Mouse (Mus musculus): ENCODE measurements around the gene A530084C06Rik. TPM values are rescaled to one million over a fixed set of nuclear protein-coding genes. Genes with fewer than 3 reads are reported as not detected.
A peak's percentile ranks its signal among the peaks of the same experiment; 100 is the strongest.

A530084C06Rik gene
- polyA plus RNA-seq, 1 experiment from 2014 or later: not detected

- H3K27me3 ChIP-seq (ENCODE audit: control insufficient read depth, insufficient read depth, low read length): no peaks in the 10 kb centered on the region
- ATAC-seq (ENCODE audit: insufficient number of reproducible peaks, insufficient read depth, low FRiP score, low read depth): no peak
- 80% methylated on average over 4 of the region's 4 CpGs for WGBS
- H3K9me3 ChIP-seq (ENCODE audit: control insufficient read depth, low read length): no peaks in the 10 kb centered on the region
- no peaks in the 10 kb centered on the region for H3K36me3 ChIP-seq (ENCODE audit: control insufficient read depth, insufficient read depth, low read length)
- H3K4me1 ChIP-seq (ENCODE audit: control insufficient read depth in 2 of 2, insufficient read depth in 2 of 2, low read length in 2 of 2): no peaks in the 10 kb centered on the region; a peak in 1 of 4 replicates
- no peak overlapping the region for H3K27ac ChIP-seq (replicated peaks in 1 of 2; ENCODE audit: control insufficient read depth in 1 of 2, insufficient read depth in 1 of 2, low read depth in 2 of 2, low read length in 2 of 2)
- H3K4me3 ChIP-seq (ENCODE audit: control insufficient read depth in 1 of 2, insufficient read depth in 1 of 2, low read depth in 1 of 2, low read length in 2 of 2): no peak overlapping the region
- H3K4me2 ChIP-seq (ENCODE audit: low read length): no peak overlapping the region
- H3K9ac ChIP-seq (ENCODE audit: low read length): no peak overlapping the region
Observed at GRCm38 (mm10) chr13:31534726-31535125, 24.4 kb downstream of the A530084C06Rik start.

- no peaks in the 10 kb centered on the region for H3K27me3 ChIP-seq (ENCODE audit: control insufficient read depth, insufficient read depth, low read length)
- H3K36me3 ChIP-seq (ENCODE audit: control insufficient read depth, insufficient read depth, low read length): no peaks in the 10 kb centered on the region
- WGBS: 53% methylated on average over 8 of the region's 8 CpGs
- no peak overlapping the region for H3K4me3 ChIP-seq (ENCODE audit: control insufficient read depth in 1 of 2, insufficient read depth in 1 of 2, low read depth in 1 of 2, low read length in 2 of 2)
- no peak overlapping the region for H3K27ac ChIP-seq (replicated peaks in 1 of 2; ENCODE audit: control insufficient read depth in 1 of 2, insufficient read depth in 1 of 2, low read depth in 2 of 2, low read length in 2 of 2)
- H3K9ac ChIP-seq (ENCODE audit: low read length): no peak overlapping the region
- no peaks in the 10 kb centered on the region; a peak in 1 of 4 replicates for H3K4me1 ChIP-seq (ENCODE audit: control insufficient read depth in 2 of 2, insufficient read depth in 2 of 2, low read length in 2 of 2)
- no peak for ATAC-seq (ENCODE audit: insufficient number of reproducible peaks, insufficient read depth, low FRiP score, low read depth)
- no peak overlapping the region for H3K4me2 ChIP-seq (ENCODE audit: low read length)
- peaks cover 3% of the 10 kb centered on the region; the same call in 1 of the 2 replicates for H3K9me3 ChIP-seq (ENCODE audit: control insufficient read depth, low read length)
Observed at GRCm38 (mm10) chr13:31531651-31532061, 27.5 kb downstream of the A530084C06Rik start.

DNA sequence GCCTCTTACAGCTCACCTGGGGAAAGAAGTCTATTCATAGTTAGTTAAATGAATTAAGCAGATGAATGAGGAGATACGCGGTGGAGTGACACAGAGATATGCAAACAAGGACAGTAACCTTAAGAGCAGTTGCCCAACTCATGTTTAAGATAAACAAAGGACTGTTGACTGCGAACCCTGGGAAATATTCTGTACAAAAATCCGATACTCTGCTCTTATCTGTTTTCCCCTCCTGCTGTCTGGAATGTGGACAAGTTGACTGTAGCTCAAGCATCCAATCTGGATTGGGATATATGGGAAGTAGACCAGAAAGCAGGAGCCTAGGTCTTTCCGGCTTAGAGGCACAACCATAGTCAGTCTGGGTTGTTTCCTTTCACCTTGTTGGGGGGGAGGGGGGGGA, 27.9 kb downstream of the A530084C06Rik start:
- Histone ChIP-seq H3K36me3 (ENCODE audit: control insufficient read depth, insufficient read depth, low read length) (no peaks in the 10 kb centered on the region), H3K9ac (ENCODE audit: low read length) (no peak overlapping the region), H3K4me3 (ENCODE audit: control insufficient read depth in 1 of 2, insufficient read depth in 1 of 2, low read depth in 1 of 2, low read length in 2 of 2) (no peak overlapping the region), H3K9me3 (ENCODE audit: control insufficient read depth, low read length) (peaks cover 3% of the 10 kb centered on the region; the same call in 1 of the 2 replicates), H3K27me3 (ENCODE audit: control insufficient read depth, insufficient read depth, low read length) (no peaks in the 10 kb centered on the region), H3K4me1 (ENCODE audit: control insufficient read depth in 2 of 2, insufficient read depth in 2 of 2, low read length in 2 of 2) (no peaks in the 10 kb centered on the region; a peak in 1 of 4 replicates), H3K4me2 (ENCODE audit: low read length) (no peak overlapping the region), H3K27ac (replicated peaks in 1 of 2; ENCODE audit: control insufficient read depth in 1 of 2, insufficient read depth in 1 of 2, low read depth in 2 of 2, low read length in 2 of 2) (no peak overlapping the region)
- no peak for ATAC-seq (ENCODE audit: insufficient number of reproducible peaks, insufficient read depth, low FRiP score, low read depth)
- 57% methylated on average over 5 of the region's 5 CpGs for WGBS

DNA sequence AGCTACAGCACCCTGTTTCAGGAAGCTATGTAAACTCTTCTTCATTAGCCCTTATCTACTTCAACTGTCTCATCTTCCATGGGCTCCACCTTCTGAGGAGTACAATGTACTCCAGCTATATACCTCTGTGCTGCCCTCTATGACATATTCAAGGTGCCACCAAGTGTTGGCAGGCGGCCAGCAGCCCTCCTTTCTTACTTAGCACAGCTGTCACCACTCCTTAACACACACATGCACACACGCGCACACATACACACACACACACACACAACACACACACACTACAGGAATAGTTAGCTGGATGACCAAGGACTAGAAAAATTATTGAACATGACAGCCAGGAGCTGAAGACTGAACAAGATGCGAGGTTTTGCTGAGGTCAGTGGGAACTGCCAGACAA, 34.2 kb downstream of the A530084C06Rik start:
- peak; percentile 59; the same call in 1 of the 2 replicates for ATAC-seq (ENCODE audit: insufficient number of reproducible peaks, insufficient read depth, low FRiP score, low read depth)
- 61% methylated on average over 4 of the region's 4 CpGs for WGBS
- H3K9me3 ChIP-seq (ENCODE audit: control insufficient read depth, low read length): peaks cover 3% of the 10 kb centered on the region; the same call in 1 of the 2 replicates
- H3K9ac ChIP-seq (ENCODE audit: low read length): no peak overlapping the region
- no peaks in the 10 kb centered on the region for H3K27me3 ChIP-seq (ENCODE audit: control insufficient read depth, insufficient read depth, low read length)
- H3K4me3 ChIP-seq (ENCODE audit: control insufficient read depth in 1 of 2, insufficient read depth in 1 of 2, low read depth in 1 of 2, low read length in 2 of 2): no peak overlapping the region
- no peak overlapping the region for H3K4me2 ChIP-seq (ENCODE audit: low read length)
- peaks cover 2 to 4% of the 10 kb centered on the region in 2 experiments; a peak in 2 of 4 replicates for H3K4me1 ChIP-seq (ENCODE audit: control insufficient read depth in 2 of 2, insufficient read depth in 2 of 2, low read length in 2 of 2)
- H3K36me3 ChIP-seq (ENCODE audit: control insufficient read depth, insufficient read depth, low read length): no peaks in the 10 kb centered on the region
- H3K27ac ChIP-seq (replicated peaks in 1 of 2; ENCODE audit: control insufficient read depth in 1 of 2, insufficient read depth in 1 of 2, low read depth in 2 of 2, low read length in 2 of 2): no peak overlapping the region

DNA sequence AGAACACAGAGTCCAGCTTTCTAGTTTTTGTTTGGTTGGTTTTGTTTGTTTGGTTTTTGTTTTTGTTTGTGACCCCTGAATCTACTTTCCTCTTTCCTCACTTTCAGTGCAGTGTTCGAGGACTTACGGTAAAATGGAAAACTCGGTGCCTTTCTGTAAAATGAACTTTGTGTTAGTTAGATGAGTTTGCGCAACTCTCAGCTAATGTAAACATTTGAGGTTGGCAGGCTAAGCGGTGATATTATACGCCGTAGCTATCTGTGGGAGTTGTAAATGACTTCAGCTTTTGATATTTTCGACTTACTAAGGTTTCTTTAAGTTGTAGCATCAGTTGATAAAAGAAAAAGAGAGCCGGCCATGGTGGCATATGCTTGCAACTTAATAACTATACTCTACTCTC, 40.2 kb downstream of the A530084C06Rik start:
- H3K27ac ChIP-seq (replicated peaks in 1 of 2; ENCODE audit: control insufficient read depth in 1 of 2, insufficient read depth in 1 of 2, low read depth in 2 of 2, low read length in 2 of 2): peak overlapping the region in 1 of 2 experiments; percentile 12; a peak in 1 of 4 replicates
- H3K27me3 ChIP-seq (ENCODE audit: control insufficient read depth, insufficient read depth, low read length): no peaks in the 10 kb centered on the region
- WGBS: 80% methylated on average over 9 of the region's 9 CpGs
- no peak overlapping the region for H3K4me3 ChIP-seq (ENCODE audit: control insufficient read depth in 1 of 2, insufficient read depth in 1 of 2, low read depth in 1 of 2, low read length in 2 of 2)
- H3K4me2 ChIP-seq (ENCODE audit: low read length): no peak overlapping the region
- H3K9ac ChIP-seq (ENCODE audit: low read length): no peak overlapping the region
- H3K36me3 ChIP-seq (ENCODE audit: control insufficient read depth, insufficient read depth, low read length): no peaks in the 10 kb centered on the region
- no peaks in the 10 kb centered on the region for H3K9me3 ChIP-seq (ENCODE audit: control insufficient read depth, low read length)
- H3K4me1 ChIP-seq (ENCODE audit: control insufficient read depth in 2 of 2, insufficient read depth in 2 of 2, low read length in 2 of 2): 0 out of 4 replicates have a peak, but pooled peaks cover 0 to 3% of the 10 kb centered on the region in 2 experiments
- ATAC-seq (ENCODE audit: insufficient number of reproducible peaks, insufficient read depth, low FRiP score, low read depth): no peak

DNA sequence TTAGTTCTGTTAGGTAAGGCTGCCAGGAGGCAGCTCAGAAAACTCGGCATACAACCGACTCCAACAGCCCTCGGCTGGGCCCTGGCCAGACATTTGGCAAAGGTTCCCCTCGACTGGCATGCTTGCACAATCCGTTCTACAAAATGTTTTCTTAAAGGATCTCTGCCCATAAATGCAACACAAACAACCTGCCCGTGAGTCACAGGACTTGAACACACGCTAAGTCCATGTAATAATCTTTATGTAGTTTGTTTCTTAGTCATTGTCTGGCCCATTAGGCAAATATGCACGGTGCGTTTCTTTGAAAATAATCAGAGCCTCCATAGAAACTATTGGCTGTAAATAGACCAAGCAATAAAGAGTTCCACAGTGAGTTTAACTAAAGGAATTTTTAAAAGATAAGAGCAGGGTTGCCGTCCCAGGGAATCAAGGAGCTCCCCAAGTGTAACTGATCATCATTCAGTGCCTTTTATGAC, 40.7 kb downstream of the A530084C06Rik start:
- Histone ChIP-seq H3K4me2 (ENCODE audit: low read length) (no peak overlapping the region; the same call in 1 of the 2 replicates), H3K4me1 (ENCODE audit: control insufficient read depth in 2 of 2, insufficient read depth in 2 of 2, low read length in 2 of 2) (0 out of 4 replicates have a peak, but pooled peaks cover 0 to 3% of the 10 kb centered on the region in 2 experiments), H3K36me3 (ENCODE audit: control insufficient read depth, insufficient read depth, low read length) (no peaks in the 10 kb centered on the region), H3K27ac (replicated peaks in 1 of 2; ENCODE audit: control insufficient read depth in 1 of 2, insufficient read depth in 1 of 2, low read depth in 2 of 2, low read length in 2 of 2) (0 out of 4 replicates have a peak overlapping the region, but pooled peaks of 1 of the 2 experiments have one; percentile 12), H3K9ac (ENCODE audit: low read length) (no peak overlapping the region), H3K4me3 (ENCODE audit: control insufficient read depth in 1 of 2, insufficient read depth in 1 of 2, low read depth in 1 of 2, low read length in 2 of 2) (no peak overlapping the region), H3K27me3 (ENCODE audit: control insufficient read depth, insufficient read depth, low read length) (no peaks in the 10 kb centered on the region), H3K9me3 (ENCODE audit: control insufficient read depth, low read length) (no peaks in the 10 kb centered on the region)
- WGBS: 35% methylated on average over 10 of the region's 10 CpGs
- ATAC-seq (ENCODE audit: insufficient number of reproducible peaks, insufficient read depth, low FRiP score, low read depth): no peak

DNA sequence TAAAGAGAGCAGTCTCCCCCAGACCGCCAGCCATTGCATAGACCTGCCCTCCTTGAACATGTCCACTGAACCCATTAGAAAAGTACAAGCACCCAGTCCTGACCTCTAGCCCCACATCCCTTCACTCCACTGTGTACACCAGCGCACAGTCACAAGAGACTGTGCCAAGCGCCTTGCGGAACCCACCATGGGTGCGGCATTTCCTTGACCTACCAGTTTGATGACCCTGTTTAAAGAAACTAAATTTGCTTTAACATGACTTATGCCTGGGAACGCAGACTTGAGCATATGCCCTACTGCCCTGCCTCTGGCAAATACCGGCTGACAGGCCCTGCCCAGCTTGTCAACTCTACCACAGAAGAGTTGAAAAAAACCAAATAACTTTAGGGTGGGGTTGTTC, 43.9 kb downstream of the A530084C06Rik start:
- no peak overlapping the region for H3K9ac ChIP-seq (ENCODE audit: low read length)
- H3K4me1 ChIP-seq (ENCODE audit: control insufficient read depth in 2 of 2, insufficient read depth in 2 of 2, low read length in 2 of 2): 0 out of 4 replicates have a peak, but pooled peaks cover 0 to 3% of the 10 kb centered on the region in 2 experiments
- no peaks in the 10 kb centered on the region for H3K9me3 ChIP-seq (ENCODE audit: control insufficient read depth, low read length)
- H3K27me3 ChIP-seq (ENCODE audit: control insufficient read depth, insufficient read depth, low read length): no peaks in the 10 kb centered on the region
- H3K4me3 ChIP-seq (ENCODE audit: control insufficient read depth in 1 of 2, insufficient read depth in 1 of 2, low read depth in 1 of 2, low read length in 2 of 2): no peak overlapping the region
- H3K27ac ChIP-seq (replicated peaks in 1 of 2; ENCODE audit: control insufficient read depth in 1 of 2, insufficient read depth in 1 of 2, low read depth in 2 of 2, low read length in 2 of 2): no peak overlapping the region
- no peaks in the 10 kb centered on the region for H3K36me3 ChIP-seq (ENCODE audit: control insufficient read depth, insufficient read depth, low read length)
- H3K4me2 ChIP-seq (ENCODE audit: low read length): no peak overlapping the region
- WGBS: 87% methylated on average over 7 of the region's 7 CpGs
- no peak for ATAC-seq (ENCODE audit: insufficient number of reproducible peaks, insufficient read depth, low FRiP score, low read depth)
